Mouse (Mus musculus) olfactory bulb, adult 2 months (tissue): ENCODE measurements around the gene Gnat2.

Experiments used
- CTCF ChIP-seq: fragments of 200-500 bp; IDR thresholded peaks from 2 replicates; pipeline ENCODE4 v1.5.1; 2012; ENCODE audit warnings: low read depth, mild to moderate bottlenecking, low read length, moderate library complexity; ENCODE audit not compliant: insufficient read depth
- POLR2A ChIP-seq: fragments of 200-500 bp; IDR thresholded peaks from 2 replicates; pipeline ENCODE4 v1.6.1; 2012; ENCODE audit warnings: mild to moderate bottlenecking, low read depth, low read length, moderate library complexity; ENCODE audit not compliant: insufficient read depth

GRCm38 (mm10) chr3:108069231-108069870 lies 23.2 kb upstream of the Gnat2 start:
- no peak for TF ChIP-seq CTCF
- TF ChIP-seq POLR2A: no peak
